Mouse (Mus musculus): ENCODE measurements around the gene Olfr592. TPM values are rescaled to one million over a fixed set of nuclear protein-coding genes. Genes with fewer than 3 reads are reported as not detected.
"Not testable (repeated sequence)": the region's sequence is repeated elsewhere in the genome, so short reads cannot be mapped to it uniquely, and the experiment has no call there.

The Olfr592 gene
- not detected in 2 replicates for polyA plus RNA-seq (2016; fragmentation: Nextera tagmentation; extraction: Ambion mirVana)

DNA sequence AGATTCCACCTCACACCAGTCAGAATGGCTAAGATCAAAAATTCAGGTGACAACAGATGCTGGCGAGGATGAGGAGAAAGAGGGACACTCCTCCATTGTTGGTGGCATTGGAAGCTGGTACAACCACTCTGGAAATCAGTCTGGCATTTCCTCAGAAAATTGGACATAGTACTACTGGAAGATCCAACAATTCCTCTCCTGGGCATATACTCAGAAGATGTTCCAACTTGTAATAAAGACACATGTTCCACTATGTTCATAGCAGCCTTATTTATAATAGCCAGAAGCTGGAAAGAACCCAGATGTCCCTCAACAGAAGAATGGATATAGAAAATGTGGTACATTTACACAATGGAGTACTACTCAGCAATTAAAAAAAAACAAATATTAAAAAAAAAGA is at the start of gene Olfr592:
Gene Olfr592 (plus strand): TSS at position 301 of the 400 bp plus-strand sequence.
- not testable (repeated sequence) for H3K27ac ChIP-seq (replicated peaks); DNase-seq (ENCODE audit: low spot score); H3K4me3 ChIP-seq; H3K4me1 ChIP-seq; H3K9me3 ChIP-seq; H3K36me3 ChIP-seq (replicated peaks); H3K27me3 ChIP-seq (replicated peaks; ENCODE audit: low read depth, poor library complexity, severe bottlenecking)
- WGBS: 78% methylated on average over 1 of the region's 1 CpGs

DNA sequence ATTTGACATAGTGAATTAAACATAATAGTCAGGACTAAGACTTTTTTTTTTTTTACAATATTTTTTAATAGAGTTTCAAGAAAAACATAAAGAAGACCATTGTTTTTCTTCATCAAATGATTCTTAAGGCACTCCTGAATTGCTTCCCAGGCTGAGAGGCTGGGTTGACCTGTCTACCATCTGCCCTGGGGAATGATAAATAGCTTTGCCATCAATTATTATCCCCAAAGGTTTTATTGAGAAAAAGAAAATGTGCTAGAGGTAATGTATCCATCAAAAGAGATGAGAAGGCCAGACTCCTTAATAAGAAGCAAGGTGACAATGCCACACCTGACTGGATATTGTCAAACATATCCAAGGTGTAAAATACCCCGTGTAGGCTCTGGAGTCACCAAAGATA is 44.0 kb upstream of the Olfr592 start, which contains the start of gene Olfr588-ps1:
Gene Olfr588-ps1 (plus strand): TSS at position 301 of the 400 bp plus-strand sequence.
- no peaks in the 10 kb centered on the region for H3K27me3 ChIP-seq (replicated peaks; ENCODE audit: low read depth, poor library complexity, severe bottlenecking)
- H3K27ac ChIP-seq (replicated peaks): no peak within 1 kb of the TSS
- no peaks in the 10 kb centered on the region for H3K36me3 ChIP-seq (replicated peaks)
- H3K4me1 ChIP-seq: no peaks in the 10 kb centered on the region
- no peak for DNase-seq (ENCODE audit: low spot score)
- H3K4me3 ChIP-seq: no peak within 1 kb of the TSS
- 93% methylated on average over 1 of the region's 1 CpGs for WGBS
- no peaks in the 10 kb centered on the region for H3K9me3 ChIP-seq

DNA sequence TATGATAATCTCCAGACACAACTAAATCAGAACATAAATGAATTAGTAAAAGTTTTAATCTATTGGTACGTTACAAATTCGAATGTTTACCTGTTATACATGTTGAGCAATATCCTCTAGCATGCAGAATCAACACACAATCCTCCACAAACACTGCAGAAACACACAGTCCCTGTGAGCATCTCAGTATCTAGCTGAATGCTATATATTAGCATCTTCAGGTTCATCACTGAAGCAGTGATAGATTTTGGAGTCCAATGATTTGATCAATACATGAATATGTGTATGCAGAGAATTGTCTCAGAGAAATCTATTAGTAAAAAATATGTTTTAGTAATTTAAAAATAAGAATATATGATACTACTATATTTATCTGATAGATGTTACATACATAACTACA is 28.3 kb upstream of the Olfr592 start, which contains the start of gene Olfr589:
Gene Olfr589 (minus strand): TSS at position 101 of the 400 bp plus-strand sequence.
- Histone ChIP-seq H3K27me3 (replicated peaks; ENCODE audit: low read depth, poor library complexity, severe bottlenecking) (no peaks in the 10 kb centered on the region), H3K4me3 (no peak within 1 kb of the TSS), H3K27ac (replicated peaks) (no peak within 1 kb of the TSS), H3K4me1 (no peaks in the 10 kb centered on the region), H3K36me3 (replicated peaks) (no peaks in the 10 kb centered on the region), H3K9me3 (no peaks in the 10 kb centered on the region)
- 72% methylated on average over 2 of the region's 2 CpGs for WGBS
- DNase-seq (ENCODE audit: low spot score): no peak

DNA sequence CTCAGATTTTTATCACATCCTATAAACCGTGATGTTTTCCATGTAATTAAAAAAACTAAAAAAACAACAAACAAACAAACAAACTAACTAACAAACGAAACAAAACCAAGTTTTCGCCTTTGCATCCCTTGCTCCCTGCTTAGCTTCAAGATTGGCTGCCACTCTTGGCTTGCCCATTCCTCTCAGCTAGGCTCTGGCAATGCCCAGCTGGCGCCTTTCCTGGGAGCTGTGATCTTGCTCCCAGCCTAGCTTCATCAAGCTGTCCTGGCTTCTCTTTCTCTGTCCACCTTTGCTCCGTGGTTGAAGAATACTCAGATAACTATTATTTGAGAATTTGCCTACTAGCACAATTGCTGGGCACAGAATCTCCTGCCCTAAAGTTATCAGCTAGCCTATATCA is 14.9 kb upstream of the Olfr592 start:
- no peaks in the 10 kb centered on the region for H3K4me1 ChIP-seq
- 82% methylated on average over 5 of the region's 5 CpGs for WGBS
- DNase-seq (ENCODE audit: low spot score): no peak
- H3K9me3 ChIP-seq: no peaks in the 10 kb centered on the region
- H3K36me3 ChIP-seq (replicated peaks): no peaks in the 10 kb centered on the region
- no peak overlapping the region for H3K27ac ChIP-seq (replicated peaks)
- no peaks in the 10 kb centered on the region for H3K27me3 ChIP-seq (replicated peaks; ENCODE audit: low read depth, poor library complexity, severe bottlenecking)
- H3K4me3 ChIP-seq: no peak overlapping the region

DNA sequence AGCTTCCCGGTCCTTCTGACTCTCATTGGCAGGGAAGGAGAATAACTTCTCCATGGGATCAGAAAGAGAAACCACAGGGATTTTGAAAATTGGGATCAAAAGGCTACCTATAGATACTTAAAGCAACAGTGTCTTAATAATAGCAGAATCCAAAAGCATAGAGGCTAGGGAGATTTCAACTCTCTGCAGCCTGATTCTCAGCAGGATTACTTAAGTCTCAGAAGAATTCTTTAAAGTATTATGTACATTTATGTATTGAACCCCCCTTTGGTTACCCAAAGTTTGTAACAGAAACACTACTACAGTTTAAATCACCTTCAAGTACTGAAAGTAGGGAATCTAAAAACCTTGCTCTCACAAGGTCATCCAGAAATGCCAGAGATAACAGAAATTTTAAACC is 6.4 kb upstream of the Olfr592 start, which contains the start of gene Olfr591:
Gene Olfr591 (minus strand): TSS at position 101 of the 400 bp plus-strand sequence.
- H3K27ac ChIP-seq (replicated peaks): no peak within 1 kb of the TSS
- DNase-seq (ENCODE audit: low spot score): no peak
- no peaks in the 10 kb centered on the region for H3K27me3 ChIP-seq (replicated peaks; ENCODE audit: low read depth, poor library complexity, severe bottlenecking)
- peaks cover 8% of the 10 kb centered on the region; the same call in 1 of the 2 replicates for H3K9me3 ChIP-seq
- 79% methylated on average over 1 of the region's 1 CpGs for WGBS
- H3K36me3 ChIP-seq (replicated peaks): no peaks in the 10 kb centered on the region
- H3K4me3 ChIP-seq: no peak within 1 kb of the TSS
- H3K4me1 ChIP-seq: no peaks in the 10 kb centered on the region

DNA sequence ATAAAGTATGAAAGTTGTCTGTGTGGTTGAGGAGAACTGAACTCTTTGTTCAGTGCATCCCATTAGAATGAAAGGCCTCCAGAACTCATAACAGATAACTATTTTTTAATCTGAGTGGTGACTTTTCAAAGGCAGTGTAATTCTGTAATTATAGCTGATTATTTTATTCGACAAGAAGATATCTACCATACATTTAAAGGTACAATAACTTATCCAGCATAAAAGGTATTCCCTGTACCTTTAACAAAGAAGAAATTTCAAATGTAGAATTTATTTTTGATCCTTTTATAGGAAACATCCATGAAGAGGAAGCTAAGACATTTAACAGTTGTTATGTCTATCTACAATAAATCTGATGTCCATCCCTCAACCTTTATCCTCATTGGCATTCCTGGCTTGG is 27.0 kb downstream of the Olfr592 start, which contains the start of gene Olfr593:
Gene Olfr593 (plus strand): TSS at position 301 of the 400 bp plus-strand sequence.
- WGBS: 85% methylated on average over 1 of the region's 1 CpGs

DNA sequence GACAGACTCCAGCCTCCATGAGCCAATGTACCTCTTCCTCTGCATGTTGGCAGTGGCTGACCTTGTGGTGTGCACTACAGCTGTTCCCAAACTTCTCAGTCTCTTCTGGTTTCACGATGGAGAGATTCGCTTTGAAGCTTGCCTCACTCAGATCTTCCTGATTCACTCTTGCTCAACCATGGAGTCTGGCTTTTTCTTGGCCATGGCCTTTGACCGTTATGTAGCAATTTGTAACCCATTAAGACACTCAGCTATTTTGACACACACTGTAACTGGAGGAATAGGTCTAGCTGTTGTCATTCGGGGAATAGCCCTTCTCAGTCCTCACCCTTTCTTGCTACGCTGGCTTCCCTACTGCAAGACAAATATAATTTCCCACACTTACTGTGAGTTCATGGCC is 27.4 kb downstream of the Olfr592 start:
- H3K27ac ChIP-seq (replicated peaks); DNase-seq (ENCODE audit: low spot score); H3K27me3 ChIP-seq (replicated peaks; ENCODE audit: low read depth, poor library complexity, severe bottlenecking); H3K36me3 ChIP-seq (replicated peaks); H3K4me3 ChIP-seq; H3K4me1 ChIP-seq; H3K9me3 ChIP-seq: not testable (repeated sequence)
- WGBS: 91% methylated on average over 5 of the region's 5 CpGs

More for the DNA sequence above, 27.0 kb downstream of the Olfr592 start, which contains the start of gene Olfr593:
- DNase-seq (ENCODE audit: low spot score): no peak
- Histone ChIP-seq H3K4me3 (no peak within 1 kb of the TSS), H3K4me1 (no peaks in the 10 kb centered on the region), H3K27ac (replicated peaks) (no peak within 1 kb of the TSS), H3K36me3 (replicated peaks) (no peaks in the 10 kb centered on the region), H3K9me3 (no peaks in the 10 kb centered on the region), H3K27me3 (replicated peaks; ENCODE audit: low read depth, poor library complexity, severe bottlenecking) (no peaks in the 10 kb centered on the region)

DNA sequence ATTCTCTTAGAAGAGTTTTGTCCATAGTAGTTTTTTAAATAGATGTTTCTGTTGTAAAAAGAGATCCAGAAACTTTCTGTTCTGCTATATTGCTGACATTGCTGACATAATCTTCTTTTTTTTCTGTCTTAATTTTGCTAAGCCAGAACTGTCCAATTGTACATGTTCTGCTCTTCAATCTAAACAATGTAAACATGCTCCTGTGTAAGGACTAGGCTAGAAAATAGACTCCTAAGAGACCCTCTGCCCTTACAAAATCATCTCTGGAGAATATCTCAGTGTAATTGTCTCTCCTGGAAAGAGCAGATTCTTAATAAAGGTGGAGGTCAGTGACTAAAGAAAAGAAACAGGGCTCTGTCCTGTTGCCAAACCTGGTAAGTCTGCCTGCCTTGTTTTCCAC is 32.1 kb downstream of the Olfr592 start, which contains the start of gene Olfr594:
Gene Olfr594 (plus strand): TSS at position 301 of the 400 bp plus-strand sequence.
- DNase-seq (ENCODE audit: low spot score): no peak

More for the DNA sequence above, 32.1 kb downstream of the Olfr592 start, which contains the start of gene Olfr594:
- Histone ChIP-seq H3K27me3 (replicated peaks; ENCODE audit: low read depth, poor library complexity, severe bottlenecking) (no peaks in the 10 kb centered on the region), H3K4me3 (no peak within 1 kb of the TSS), H3K9me3 (no peaks in the 10 kb centered on the region), H3K4me1 (no peaks in the 10 kb centered on the region), H3K27ac (replicated peaks) (no peak within 1 kb of the TSS), H3K36me3 (replicated peaks) (no peaks in the 10 kb centered on the region)

Other genes with a start within 250 kb of the Olfr592 start
- not detected in 2 replicates for gene Olfr573-ps1, start 242.2 kb upstream of the Olfr592 start, polyA plus RNA-seq (2016; fragmentation: Nextera tagmentation; extraction: Ambion mirVana)
- not detected in 2 replicates for gene Olfr574, start 236.3 kb upstream of the Olfr592 start, polyA plus RNA-seq (2016; fragmentation: Nextera tagmentation; extraction: Ambion mirVana)
- not detected in 2 replicates for gene Olfr575, start 226.0 kb upstream of the Olfr592 start, polyA plus RNA-seq (2016; fragmentation: Nextera tagmentation; extraction: Ambion mirVana)
- gene Olfr576, start 222.1 kb upstream of the Olfr592 start, polyA plus RNA-seq (2016; fragmentation: Nextera tagmentation; extraction: Ambion mirVana): not detected in 2 replicates
- not detected in 2 replicates for gene Olfr577, start 208.9 kb upstream of the Olfr592 start, polyA plus RNA-seq (2016; fragmentation: Nextera tagmentation; extraction: Ambion mirVana)
- gene Olfr578, start 195.5 kb upstream of the Olfr592 start, polyA plus RNA-seq (2016; fragmentation: Nextera tagmentation; extraction: Ambion mirVana): not detected in 2 replicates
- not detected in 2 replicates for gene Olfr582, start 146.8 kb upstream of the Olfr592 start, polyA plus RNA-seq (2016; fragmentation: Nextera tagmentation; extraction: Ambion mirVana)
- gene Olfr583, start 133.5 kb upstream of the Olfr592 start, polyA plus RNA-seq (2016; fragmentation: Nextera tagmentation; extraction: Ambion mirVana): not detected in 2 replicates
- gene Olfr584, start 102.9 kb upstream of the Olfr592 start, polyA plus RNA-seq (2016; fragmentation: Nextera tagmentation; extraction: Ambion mirVana): not detected in 2 replicates
- not detected in 2 replicates for gene Olfr585, start 87.1 kb upstream of the Olfr592 start, polyA plus RNA-seq (2016; fragmentation: Nextera tagmentation; extraction: Ambion mirVana)
- gene Olfr586, start 59.2 kb upstream of the Olfr592 start, polyA plus RNA-seq (2016; fragmentation: Nextera tagmentation; extraction: Ambion mirVana): not detected in 2 replicates
- not detected in 2 replicates for gene Olfr588-ps1, start 43.9 kb upstream of the Olfr592 start, polyA plus RNA-seq (2016; fragmentation: Nextera tagmentation; extraction: Ambion mirVana)
- not detected in 2 replicates for gene Olfr589, start 28.4 kb upstream of the Olfr592 start, polyA plus RNA-seq (2016; fragmentation: Nextera tagmentation; extraction: Ambion mirVana)
- gene Olfr591, start 6.5 kb upstream of the Olfr592 start, polyA plus RNA-seq (2016; fragmentation: Nextera tagmentation; extraction: Ambion mirVana): not detected in 2 replicates
- not detected in 2 replicates for gene Olfr593, start 27.1 kb downstream of the Olfr592 start, polyA plus RNA-seq (2016; fragmentation: Nextera tagmentation; extraction: Ambion mirVana)
- gene Olfr594, start 32.2 kb downstream of the Olfr592 start, polyA plus RNA-seq (2016; fragmentation: Nextera tagmentation; extraction: Ambion mirVana): not detected in 2 replicates
- not detected in 2 replicates for gene Usp17ld, start 67.7 kb downstream of the Olfr592 start, polyA plus RNA-seq (2016; fragmentation: Nextera tagmentation; extraction: Ambion mirVana)
- not detected in 2 replicates for gene Olfr596, start 120.8 kb downstream of the Olfr592 start, polyA plus RNA-seq (2016; fragmentation: Nextera tagmentation; extraction: Ambion mirVana)
- gene Olfr597, start 131.5 kb downstream of the Olfr592 start, polyA plus RNA-seq (2016; fragmentation: Nextera tagmentation; extraction: Ambion mirVana): not detected in 2 replicates
- gene Olfr598, start 138.8 kb downstream of the Olfr592 start, polyA plus RNA-seq (2016; fragmentation: Nextera tagmentation; extraction: Ambion mirVana): not detected in 2 replicates
- gene Olfr599, start 151.1 kb downstream of the Olfr592 start, polyA plus RNA-seq (2016; fragmentation: Nextera tagmentation; extraction: Ambion mirVana): not detected in 2 replicates
- gene Olfr600, start 164.9 kb downstream of the Olfr592 start, polyA plus RNA-seq (2016; fragmentation: Nextera tagmentation; extraction: Ambion mirVana): not detected in 2 replicates
- not detected in 2 replicates for gene Olfr601, start 177.9 kb downstream of the Olfr592 start, polyA plus RNA-seq (2016; fragmentation: Nextera tagmentation; extraction: Ambion mirVana)
- not detected in 2 replicates for gene Olfr603, start 201.4 kb downstream of the Olfr592 start, polyA plus RNA-seq (2016; fragmentation: Nextera tagmentation; extraction: Ambion mirVana)
- not detected in 2 replicates for gene Usp17lc, start 230.3 kb downstream of the Olfr592 start, polyA plus RNA-seq (2016; fragmentation: Nextera tagmentation; extraction: Ambion mirVana)